Mouse (Mus musculus): ENCODE results near the gene Scgb2b11.
"Not testable (repeated sequence)": the region's sequence is repeated elsewhere in the genome, so short reads cannot be mapped to it uniquely, and the experiment has no call there.

Gene Scgb2b11

DNA sequence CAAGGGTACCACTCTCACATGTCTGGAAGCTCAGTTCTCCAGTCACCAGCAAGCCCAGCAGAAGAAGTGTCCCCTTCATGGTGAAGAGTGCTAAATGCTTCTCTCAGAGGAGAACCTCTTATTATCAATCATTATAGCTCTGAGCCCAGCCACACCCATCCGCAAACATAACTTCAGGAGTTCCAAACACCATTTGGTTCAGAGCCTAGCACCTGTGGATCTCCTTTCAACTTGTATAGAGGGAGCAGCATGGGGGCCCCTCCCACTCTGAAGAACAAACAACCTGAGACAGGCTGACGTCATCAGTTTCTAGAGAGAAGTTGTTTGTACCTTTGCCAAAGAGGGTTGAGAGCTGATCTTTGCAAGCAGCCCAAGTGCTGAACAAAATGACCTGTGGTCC lies at the start of gene Scgb2b11:
TSS of gene Scgb2b11 (minus strand) at position 101 of the 400 bp plus-strand sequence.
- DNase-seq (ENCODE audit: low spot score), result not testable (repeated sequence)

- not testable (repeated sequence) for DNase-seq (ENCODE audit: low spot score)
Observed at GRCm38 (mm10) chr7:32222540-32222939, 11.6 kb upstream of the Scgb2b11 start, which contains the start of gene Scgb1b11. Gene Scgb1b11, plus strand, starts transcription at chr7:32222840.

All from c-Kit-positive CD71-positive TER-119-positive erythroid progenitor cells, embryonic 14.5 days (primary cell).